Mouse (Mus musculus) cerebellum, adult 2 months (tissue): Measurements from ENCODE around the gene Cxadr.
"Not testable (repeated sequence)": the region's sequence is repeated elsewhere in the genome, so short reads cannot be mapped to it uniquely, and the experiment has no call there.

Experiments
- CTCF ChIP-seq: fragments of 200-500 bp; IDR thresholded peaks from 2 replicates; pipeline ENCODE4 v1.5.1; 2011; ENCODE audit warnings: low read depth, mild to moderate bottlenecking, control low read depth, low read length, moderate library complexity, borderline replicate concordance; ENCODE audit not compliant: insufficient read depth
- POLR2A ChIP-seq: fragments of 200-500 bp; IDR thresholded peaks from 2 replicates; pipeline ENCODE4 v1.6.1; 2011; ENCODE audit warnings: low read length, control low read depth, borderline replicate concordance; ENCODE audit not compliant: insufficient read depth

DNA sequence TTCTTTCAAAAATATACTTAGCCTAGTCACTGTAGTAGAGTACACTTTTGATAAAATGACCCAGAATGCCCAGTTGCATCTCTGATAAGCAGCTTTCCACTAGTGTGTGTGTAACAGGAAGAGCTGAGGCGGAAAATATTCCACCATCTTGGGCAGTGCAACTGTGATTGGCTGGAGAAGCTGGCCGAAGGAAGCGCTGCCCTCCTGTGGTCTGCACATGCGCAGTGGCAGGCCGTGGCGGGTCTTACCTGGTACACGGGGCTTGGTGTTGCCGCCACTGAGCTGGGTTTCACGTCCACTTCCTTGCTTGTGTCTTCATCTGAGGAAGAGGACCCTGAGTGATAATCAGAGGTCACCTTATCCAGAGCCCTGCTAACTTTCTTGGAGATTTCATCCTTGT lies 63.3 kb downstream of the Cxadr start:
- TF ChIP-seq POLR2A, CTCF: not testable (repeated sequence)
